Mouse (Mus musculus): Measurements from ENCODE around the gene Sv2c.

GRCm38 (mm10) chr13:95918624-95919284 lies 213.6 kb downstream of the Sv2c start:
- TF ChIP-seq CTCF (IDR thresholded peaks at IDR 0.05; ENCODE audit: low read depth) = no peak
- TF ChIP-seq EP300 (IDR thresholded peaks at IDR 0.05; ENCODE audit: low read depth) = no peak

Data from liver, embryonic 14.5 days (tissue).